Mouse (Mus musculus) mature B cell (primary cell): ENCODE data around the gene Ankrd53.
"Not testable (repeated sequence)": the region's sequence is repeated elsewhere in the genome, so short reads cannot be mapped to it uniquely, and the experiment has no call there.

ENCODE experiments used
- in situ Hi-C: fragments of 300-500 bp; cut with MboI; formaldehyde crosslinking; loops from 2 replicates; pipeline ENCODE4 v1.14.3; 2019

Ankrd53 gene

GRCm38 (mm10) chr6:83766982-83767381 is 4.5 kb downstream of the Ankrd53 start:
- in situ Hi-C loops = no loop called here

DNA sequence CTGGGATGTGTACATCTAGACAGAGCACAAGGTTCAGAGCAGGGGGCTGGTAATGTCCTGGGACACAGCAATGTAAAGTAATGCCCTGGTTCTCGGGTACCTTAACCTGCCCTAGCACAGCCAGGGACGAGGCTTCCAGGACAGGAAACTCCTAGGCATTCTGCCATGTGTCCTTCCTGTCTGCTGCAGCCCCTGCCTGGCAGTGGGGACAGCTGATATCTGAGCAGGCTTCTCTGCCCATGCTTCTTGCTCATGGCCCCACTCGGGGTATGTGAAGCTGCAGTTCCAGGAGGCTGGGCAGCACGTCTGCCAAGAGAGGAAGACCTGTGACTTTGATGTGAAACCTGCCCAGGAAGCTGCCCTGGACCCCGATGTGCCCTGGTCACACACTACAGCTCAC is 6.0 kb downstream of the Ankrd53 start:
- in situ Hi-C loops = no loop called here

DNA sequence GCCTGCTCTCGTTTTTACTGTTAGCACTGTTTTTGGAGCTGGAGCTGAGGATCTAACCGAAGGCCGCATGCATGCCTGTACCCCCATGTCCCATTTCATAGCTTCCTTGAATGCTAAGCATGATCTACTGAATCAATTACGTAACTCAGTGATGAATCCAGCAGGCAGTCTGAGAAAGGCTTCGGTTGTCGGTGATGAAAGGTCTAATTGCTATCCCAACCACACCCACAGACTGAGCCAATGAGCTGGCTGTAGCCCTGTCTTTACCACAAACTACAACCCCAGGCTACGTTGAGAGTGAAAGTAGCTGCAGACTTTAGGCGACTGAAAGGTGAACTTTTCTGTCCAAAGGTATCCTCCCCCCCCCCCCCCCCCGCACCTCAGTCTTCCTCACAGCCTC is 11.7 kb downstream of the Ankrd53 start:
- in situ Hi-C loops = no loop called here

DNA sequence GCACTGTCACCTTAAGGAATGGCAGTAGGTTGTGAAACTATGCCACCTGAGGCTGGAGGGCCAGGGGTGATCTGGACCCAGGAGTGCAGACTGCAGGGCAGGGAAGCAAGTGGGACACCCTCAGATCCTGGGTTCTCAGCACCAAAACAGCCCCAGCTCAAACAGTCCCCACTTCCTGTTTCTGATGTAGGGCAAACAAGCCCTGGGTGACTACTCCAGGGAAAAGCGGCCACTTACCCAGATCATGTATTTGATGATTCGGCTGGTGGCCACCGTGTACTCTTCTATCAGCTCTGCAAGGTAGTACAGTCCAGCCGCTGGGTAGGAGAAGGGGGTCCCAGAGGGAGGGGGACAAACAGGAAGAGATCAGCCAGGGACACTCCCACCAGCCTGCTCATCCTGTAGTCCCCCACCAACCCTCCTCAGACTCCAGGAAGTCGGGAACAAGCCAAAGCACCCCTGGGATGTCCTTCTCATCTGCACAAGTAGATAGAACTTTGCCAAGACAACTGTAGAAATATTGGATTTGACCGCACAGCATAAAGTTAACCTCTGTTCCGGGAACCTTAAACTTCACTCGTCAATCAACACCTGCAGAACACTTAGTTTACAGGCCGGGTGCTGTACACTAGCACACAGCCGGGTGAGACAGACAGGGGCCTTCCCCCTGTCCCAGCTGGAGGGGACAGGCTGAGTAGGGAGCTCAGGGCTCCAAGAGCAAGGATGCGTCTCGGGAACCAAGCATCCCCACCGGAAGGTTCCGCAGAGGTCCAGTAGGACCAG is 12.5 kb downstream of the Ankrd53 start:
- in situ Hi-C loops = no loop called here

- in situ Hi-C loops = no loop called here
Measured at GRCm38 (mm10) chr6:83775638-83776293, 13.3 kb downstream of the Ankrd53 start, which contains the start of gene Tex261. Tex261 (minus strand) TSS chr6:83775813.

DNA sequence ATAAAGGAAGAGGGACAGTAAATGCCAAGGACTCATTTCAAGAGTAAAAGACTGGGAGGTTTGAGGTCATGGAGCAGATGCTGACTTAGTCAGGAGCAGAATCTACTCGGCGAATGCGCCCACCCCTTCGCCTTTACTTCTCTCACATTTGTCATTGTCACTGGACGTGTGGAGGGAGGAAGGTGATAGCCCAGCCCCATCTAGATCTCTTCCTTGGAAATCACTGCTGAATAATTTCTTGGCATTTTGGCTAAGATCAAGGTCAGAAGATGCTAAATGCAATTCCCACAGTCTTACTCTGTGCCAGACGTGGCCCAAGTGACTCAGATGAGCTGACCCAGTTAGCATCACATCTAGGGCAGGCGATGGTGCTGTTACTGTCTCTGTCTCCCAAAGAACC is 15.9 kb downstream of the Ankrd53 start:
- in situ Hi-C loops = no loop called here

- in situ Hi-C loops = no loop called here
Measured at GRCm38 (mm10) chr6:83779026-83779425, 16.6 kb downstream of the Ankrd53 start.

- in situ Hi-C loops = no loop called here
Measured at GRCm38 (mm10) chr6:83786426-83786825, 24.0 kb downstream of the Ankrd53 start.

- in situ Hi-C loops = no loop called here
Measured at GRCm38 (mm10) chr6:83788554-83788953, 26.1 kb downstream of the Ankrd53 start.

DNA sequence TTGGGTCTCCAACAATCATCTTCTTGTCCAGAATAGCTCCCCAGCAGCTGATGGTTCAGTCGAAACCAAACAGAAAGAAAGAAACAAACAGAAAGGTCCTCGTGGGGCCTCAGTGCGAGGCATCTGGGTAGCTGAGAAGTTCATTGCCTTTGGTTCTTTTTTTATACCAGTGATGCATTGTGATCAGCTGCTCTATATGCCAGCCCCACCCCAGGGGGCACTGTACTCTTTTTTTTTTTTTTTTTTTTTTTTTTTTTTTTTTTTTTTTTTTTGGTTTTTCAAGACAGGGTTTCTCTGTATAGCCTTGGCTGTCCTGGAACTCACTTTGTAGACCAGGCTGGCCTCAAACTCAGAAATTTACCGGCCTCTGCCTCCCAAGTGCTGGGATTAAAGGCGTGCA is 28.1 kb downstream of the Ankrd53 start:
- in situ Hi-C loops = not testable (repeated sequence)

- in situ Hi-C loops = no loop called here
Measured at GRCm38 (mm10) chr6:83791251-83791890, 28.9 kb downstream of the Ankrd53 start.

- in situ Hi-C loops = no loop called here
Measured at GRCm38 (mm10) chr6:83794760-83795296, 32.4 kb downstream of the Ankrd53 start, which contains the start of gene Nagk. Nagk (plus strand) TSS chr6:83794982.

GRCm38 (mm10) chr6:83795492-83795900 is 33.1 kb downstream of the Ankrd53 start:
- in situ Hi-C loops = no loop called here

- in situ Hi-C loops = no loop called here
Measured at GRCm38 (mm10) chr6:83796686-83797085, 34.2 kb downstream of the Ankrd53 start.

DNA sequence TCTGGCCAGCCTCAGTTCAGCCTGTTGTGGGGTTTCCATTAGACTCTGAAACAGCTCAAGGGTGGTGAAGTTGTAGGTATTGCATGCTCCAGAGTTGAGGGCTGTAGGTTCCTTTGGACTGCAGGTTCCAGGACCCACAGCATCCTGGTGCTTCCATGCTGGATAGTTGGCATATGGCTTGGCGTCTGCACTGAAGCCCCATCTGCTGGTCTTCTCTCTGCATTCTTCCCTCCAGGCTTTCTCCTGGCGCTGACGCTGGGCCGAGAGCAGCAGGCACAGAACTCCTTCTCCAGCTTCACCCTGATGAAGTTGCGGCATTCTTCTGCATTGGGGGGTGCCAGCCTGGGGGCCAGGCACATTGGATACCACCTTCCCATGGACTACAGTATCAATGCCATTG is 39.6 kb downstream of the Ankrd53 start:
- in situ Hi-C loops = no loop called here

GRCm38 (mm10) chr6:83802846-83803245 is 40.4 kb downstream of the Ankrd53 start:
- in situ Hi-C loops = no loop called here

- in situ Hi-C loops = no loop called here
Measured at GRCm38 (mm10) chr6:83815801-83816200, 53.4 kb downstream of the Ankrd53 start.
